Mouse (Mus musculus) kidney, adult 11 months (tissue): ENCODE measurements around the gene AL732309.1.

Experiments used
- DNase-seq: peaks from one replicate; pipeline ENCODE4 v3.0.0; 2022

AL732309.1 gene

DNA sequence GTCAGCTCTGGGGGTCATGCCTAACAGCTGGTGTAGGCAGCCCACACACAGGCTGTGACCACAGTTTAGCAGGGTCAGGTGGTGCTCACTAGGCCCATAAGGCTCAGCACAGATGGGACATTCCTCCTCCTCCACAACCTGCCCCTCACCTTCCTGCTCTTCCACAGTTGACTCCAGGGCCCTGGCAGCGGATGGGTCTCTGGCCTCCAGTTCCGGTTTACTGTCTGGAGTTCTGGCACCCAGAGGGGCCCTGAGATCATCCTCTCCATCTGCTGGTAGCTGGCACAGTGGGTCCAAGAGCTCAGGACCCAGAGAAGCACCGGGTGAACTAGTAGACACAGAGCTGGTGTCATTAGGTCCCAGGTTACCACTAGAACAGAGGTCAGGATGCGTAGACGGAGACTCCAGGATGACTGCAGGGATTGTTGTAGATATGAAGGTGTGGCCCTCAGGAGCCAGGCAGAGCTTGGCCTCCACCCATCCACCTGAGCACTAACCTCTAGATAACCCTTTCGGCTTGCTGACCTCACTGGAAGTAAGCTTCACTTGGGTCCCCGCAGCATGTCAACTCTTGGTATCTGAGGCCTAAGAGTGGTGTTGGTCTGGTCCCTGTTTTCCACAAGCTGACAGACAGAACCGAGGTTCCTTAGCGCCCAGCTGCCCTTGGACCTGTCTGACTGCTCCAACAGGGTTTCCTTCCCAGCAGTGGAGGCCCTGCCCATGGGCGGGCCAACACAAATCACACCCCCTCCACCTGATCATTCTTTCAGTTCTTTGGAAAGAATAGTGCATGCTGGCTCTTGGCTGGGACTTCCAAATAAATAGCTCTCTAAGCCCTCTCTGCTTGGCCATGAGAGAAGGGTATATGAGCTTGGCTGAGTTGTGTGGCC is at the start of gene AL732309.1:
Gene AL732309.1 (minus strand): TSS at position 681 of the 890 bp plus-strand sequence.
- DNase-seq: no peak

DNA sequence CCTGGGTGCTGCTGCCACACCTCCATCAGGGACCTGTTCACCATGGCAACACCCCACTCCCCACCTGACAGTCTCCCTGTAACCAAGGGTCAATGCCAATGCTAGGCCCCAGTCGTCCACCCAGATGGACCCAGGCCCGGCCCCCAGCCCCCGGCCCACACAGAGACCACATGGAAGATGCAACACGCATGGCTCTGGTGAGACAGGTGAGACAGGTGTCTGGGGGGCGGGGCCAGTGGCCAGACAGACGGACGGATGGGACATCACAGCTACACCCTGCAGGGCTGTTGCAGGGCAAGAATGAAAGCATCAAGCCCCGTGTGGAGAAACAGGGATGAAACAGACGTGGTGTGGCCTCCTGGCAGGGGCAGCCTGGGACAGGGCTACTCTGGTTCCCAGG is 47.0 kb upstream of the AL732309.1 start:
- no peak for DNase-seq

DNA sequence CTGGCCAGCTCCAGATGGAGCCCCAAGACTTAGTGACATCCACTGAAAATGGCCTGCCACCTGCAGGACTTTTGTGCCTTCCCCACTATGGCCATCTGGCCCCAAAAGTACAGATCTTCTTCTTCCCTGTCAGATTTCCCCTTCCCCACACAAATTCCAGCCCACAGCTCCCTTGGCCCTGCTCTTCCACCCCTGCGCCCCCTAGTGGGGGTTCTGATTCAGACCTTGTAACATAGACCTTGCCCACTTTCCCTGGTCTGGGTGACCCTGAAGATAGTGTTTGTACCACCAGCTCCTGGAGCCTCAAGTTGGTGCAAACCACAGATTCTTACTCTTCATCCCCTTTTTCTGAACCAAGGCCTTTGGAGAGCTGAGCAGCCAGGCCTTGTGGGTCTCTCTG is 46.2 kb upstream of the AL732309.1 start:
- DNase-seq: no peak

DNA sequence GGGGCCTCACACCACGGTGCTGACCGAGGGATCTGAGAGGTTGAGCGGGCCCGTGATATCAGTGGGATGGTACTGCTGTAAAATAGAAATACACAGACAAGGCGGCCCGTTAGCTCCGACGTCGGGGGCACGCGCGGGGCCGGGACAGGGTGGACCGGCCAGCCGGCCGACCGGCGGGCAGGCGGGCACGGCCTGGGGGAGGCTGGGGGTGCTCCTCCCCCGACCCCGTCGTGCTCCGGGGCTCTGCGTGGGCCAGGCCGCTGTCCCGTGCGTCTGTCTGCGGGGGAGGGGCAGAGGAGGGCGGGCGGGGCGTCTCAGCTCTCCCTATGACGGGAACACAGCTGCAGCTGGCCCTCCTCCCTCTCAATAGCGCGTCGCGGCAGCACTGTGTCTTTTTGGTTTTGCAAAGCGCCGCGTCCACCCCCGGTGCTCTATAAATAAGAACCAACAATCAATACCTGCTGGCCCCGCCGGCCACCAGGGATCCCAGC is 45.4 kb upstream of the AL732309.1 start:
- DNase-seq: no peak

DNA sequence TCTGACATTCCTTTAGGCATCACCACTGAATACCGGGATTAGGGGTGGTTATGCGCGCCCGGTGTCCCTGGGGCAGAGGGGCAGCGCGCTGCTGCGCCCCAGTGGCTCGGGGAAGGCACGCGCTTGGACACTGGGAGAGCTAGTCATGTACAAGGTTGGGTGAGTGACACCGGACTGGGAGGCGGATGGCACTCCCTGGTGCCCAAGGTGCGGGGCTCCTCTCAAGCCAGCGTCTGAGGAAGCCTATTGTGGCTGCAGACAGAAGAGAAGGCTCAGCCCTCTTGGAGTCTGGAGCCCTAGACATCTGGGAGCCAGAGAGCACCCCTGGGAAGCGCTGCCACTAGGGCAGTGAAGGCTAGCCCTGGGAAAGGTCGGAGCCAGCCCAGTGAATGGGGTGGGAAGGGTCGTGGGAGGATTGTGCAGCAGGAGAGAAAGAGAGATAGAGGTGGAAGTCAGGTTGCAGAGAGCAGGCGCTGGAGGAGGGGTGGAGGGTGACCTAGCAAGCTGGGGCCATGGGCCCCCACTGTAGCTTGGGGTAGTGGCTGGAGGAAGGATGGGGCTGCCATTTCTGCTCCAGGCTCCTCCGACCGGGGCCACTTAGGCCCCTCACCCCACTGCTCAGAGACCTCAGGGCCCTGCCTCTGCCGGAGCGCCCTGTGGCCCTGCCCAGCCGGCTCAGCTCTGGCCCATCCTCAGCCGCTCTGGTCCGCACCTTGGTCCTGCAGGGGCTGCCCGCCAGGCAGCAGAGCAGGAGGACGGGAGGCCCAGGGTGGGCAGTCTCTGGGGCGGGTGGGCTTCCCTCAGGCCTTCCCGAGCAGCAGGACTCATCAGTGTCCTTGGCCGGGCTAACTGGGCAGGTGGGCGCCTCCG is 44.8 kb upstream of the AL732309.1 start:
- no peak for DNase-seq

DNA sequence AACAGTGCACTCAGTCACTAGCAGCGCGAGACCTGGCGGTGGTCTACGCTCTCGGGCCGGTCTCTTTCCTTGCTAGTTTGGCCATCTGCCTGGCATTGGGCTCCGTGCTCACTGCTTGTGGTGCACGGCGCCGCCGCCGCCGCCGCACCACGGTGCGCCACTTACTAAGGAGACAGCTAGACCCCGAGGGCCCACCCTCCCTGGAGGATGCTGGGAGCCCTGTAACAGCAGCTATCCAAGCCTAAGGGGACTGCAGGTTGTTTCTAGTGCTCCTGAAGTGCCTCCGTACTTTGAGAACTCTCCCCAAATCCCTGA is 44.1 kb upstream of the AL732309.1 start:
- DNase-seq: no peak

DNA sequence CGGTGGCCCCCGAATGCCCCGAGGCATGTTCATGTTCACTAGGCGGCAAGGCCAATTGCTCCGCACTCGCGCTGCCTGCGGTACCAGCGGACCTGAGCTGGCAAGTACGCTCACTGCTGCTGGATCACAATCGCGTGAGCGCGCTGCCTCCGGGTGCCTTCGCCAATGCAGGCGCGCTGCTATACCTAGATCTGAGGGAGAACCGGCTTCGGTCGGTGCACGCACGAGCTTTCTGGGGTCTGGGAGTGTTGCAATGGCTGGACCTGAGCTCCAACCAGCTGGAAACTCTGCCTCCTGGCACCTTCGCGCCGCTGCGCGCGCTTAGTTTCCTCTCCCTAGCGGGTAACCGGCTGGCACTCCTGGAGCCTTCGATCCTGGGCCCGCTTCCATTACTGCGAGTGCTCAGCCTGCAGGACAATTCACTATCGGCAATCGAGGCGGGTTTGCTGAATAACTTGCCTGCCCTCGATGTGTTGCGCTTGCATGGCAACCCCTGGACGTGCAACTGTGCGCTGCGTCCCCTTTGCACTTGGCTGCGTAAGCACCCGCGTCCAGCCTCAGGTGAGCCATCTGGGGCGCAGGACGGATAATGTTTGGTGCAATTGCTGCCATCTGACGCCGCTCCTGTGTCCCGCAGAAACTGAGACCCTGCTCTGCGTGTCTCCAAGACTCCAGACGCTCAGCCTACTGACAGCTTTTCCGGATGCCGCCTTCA is 43.6 kb upstream of the AL732309.1 start:
- no peak for DNase-seq

DNA sequence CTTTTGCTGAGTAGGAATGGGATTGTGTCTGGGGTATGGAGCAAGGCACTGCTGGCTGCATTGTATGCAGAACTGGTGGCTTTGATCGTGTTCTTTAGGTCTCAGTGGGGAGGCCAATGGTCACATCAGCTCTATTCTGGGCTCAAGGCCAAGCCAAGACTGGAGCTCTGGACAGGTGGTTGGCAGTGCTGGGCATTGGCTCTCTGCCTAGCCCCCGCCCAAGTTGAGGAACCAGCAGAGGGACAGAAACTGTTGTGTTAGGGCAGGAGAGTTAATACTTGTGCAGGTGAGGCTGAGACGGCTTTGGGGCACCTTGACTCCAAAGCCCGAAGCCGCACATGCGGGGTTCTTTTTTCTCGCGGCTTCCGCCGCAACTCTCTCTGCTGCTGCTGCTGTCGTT is 43.0 kb upstream of the AL732309.1 start, which contains the start of gene Lrrc26:
Gene Lrrc26 (plus strand): TSS at position 265 of the 400 bp plus-strand sequence.
- DNase-seq: peak; percentile 78

DNA sequence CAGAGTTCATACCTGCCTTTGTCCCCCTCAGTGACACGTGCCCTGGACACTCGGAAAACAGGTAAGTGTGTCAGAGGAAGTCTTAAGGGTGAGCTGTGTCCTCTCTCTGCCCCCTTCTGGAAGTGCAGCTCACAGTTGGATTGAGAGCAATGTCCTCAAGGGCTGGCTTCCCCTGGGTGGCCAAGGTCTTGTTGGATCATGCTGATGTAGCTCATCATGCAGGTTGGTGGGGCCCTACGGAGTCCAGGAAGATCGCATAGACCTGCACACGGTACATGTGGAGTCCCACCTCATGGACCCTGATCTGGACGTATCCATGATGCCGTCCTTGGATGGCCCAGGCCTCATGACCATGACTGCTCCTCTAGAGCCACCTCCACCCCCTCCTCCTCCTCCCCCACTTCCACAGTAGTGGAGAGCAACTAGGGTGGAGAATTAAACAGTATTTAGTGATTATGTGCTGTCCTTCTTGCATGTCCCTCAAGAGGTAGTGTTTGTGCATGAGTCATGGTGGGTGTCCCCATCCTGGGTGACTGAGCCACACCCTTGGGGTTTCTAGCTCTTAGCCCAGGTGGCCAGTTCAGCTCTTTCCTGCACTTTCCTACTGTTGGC is 42.2 kb upstream of the AL732309.1 start:
- DNase-seq: no peak

DNA sequence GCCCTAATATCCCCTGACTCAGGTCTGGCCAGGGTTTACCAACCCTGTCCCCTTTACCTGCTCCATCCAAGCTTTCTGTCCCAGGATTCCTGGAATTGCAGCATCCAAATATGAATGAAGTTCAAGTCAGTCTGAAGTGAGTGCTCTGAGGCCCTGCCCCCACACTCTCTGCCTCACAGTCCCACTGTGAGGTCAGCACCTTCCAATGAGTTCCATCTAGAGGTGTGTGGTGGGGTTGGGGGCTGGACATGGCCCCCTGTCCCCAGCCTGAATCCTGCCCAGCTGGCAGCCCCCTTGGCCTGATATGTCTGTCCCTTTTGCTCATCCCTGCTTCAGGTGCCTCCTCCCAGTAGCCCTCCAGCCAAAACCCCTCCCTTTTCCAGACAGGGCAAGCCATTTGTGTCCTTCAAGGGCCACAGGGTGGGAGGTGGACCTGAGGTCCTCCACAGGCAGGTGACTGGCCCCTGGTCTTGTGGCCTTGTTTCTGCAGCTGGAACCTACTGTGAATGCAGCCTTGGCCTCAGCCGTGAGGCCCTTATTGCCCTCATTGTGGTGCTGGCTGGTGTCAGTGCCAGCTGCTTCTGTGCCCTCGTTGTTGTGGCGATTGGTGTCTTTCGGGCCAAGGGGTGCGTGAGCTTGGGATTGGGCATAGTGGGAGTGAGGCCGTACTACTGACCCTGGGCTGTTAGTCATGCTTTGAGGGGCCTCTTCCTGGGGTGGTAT is 41.4 kb upstream of the AL732309.1 start, which contains the start of gene Tmem210:
Gene Tmem210 (plus strand): TSS at position 219 of the 723 bp plus-strand sequence.
- no peak for DNase-seq

DNA sequence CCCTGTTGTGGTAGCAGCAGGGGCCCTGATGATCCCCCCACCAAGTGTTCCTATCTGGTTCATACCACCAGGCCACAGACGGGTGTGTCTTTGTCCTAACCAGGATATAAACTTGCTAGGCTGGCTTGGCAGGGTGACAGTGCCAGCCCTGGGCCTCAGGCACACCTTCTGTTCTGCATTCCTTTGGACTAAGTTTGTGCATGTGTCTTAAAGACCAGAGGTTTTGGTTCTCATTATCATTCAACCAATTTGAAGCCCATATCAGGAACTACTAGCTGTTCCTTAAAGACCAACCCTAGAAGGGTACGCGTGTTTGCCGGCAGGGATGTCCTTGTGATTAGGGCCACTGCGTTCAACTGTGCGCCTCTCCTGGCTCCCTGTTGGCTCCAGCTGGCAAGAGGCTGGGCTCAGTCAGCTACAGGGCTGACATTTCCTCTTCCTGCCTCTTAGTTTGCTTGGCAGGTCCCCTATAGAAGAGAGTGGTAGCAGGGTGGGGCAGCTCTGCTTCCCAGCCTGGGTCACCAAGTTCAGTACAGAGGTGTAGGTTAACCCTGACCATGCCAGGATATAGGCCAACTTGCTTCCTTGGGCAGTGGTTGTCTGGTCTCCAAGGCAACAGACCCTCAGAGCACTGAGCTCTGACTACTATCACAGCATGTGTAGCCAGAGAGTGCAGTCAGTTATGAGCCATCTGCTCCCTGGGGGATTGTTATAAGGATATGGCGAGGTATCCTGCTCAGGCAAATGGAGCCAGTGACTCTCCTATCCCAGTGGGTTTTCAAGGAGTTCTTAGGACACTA is 40.4 kb upstream of the AL732309.1 start:
- DNase-seq: peak; percentile 67

DNA sequence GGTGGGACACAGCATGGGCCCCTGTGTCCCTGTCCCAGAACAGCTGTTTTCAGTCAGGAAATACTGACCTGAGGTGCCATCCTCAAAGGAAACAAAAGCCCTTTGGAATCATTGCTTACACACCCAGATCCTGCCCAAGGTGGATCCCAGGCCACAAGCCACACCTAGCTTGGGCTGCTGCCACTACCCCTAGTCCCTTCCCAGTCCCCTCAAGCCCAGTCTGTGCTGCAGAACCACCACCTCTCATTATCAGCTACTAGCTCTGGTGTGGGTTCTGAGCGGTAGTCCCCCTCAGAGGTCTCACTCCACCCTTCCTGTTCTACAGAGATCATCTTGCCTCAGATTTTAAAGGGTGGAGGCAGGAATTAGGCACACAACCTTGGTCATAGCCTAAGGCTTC is 39.7 kb upstream of the AL732309.1 start:
- no peak for DNase-seq

DNA sequence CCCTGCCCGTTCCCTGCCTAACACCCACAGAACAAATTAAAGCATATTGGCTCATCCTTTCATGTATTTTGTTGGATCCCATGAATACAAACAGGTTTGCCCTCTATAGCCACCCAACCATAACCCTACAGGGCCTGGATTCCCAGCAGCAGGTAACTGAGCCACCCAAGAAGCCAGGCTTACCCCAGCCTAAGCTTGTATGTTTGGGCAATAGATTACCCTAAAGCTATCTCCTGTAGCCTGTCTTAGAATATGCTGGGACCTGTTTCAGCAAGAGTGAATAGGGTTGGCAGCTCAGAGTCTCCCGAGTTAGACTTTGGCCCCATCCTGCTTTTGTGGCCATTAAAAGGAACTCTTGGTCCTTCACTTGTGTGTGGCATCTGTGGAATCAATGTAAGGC is 38.9 kb upstream of the AL732309.1 start:
- DNase-seq: no peak

DNA sequence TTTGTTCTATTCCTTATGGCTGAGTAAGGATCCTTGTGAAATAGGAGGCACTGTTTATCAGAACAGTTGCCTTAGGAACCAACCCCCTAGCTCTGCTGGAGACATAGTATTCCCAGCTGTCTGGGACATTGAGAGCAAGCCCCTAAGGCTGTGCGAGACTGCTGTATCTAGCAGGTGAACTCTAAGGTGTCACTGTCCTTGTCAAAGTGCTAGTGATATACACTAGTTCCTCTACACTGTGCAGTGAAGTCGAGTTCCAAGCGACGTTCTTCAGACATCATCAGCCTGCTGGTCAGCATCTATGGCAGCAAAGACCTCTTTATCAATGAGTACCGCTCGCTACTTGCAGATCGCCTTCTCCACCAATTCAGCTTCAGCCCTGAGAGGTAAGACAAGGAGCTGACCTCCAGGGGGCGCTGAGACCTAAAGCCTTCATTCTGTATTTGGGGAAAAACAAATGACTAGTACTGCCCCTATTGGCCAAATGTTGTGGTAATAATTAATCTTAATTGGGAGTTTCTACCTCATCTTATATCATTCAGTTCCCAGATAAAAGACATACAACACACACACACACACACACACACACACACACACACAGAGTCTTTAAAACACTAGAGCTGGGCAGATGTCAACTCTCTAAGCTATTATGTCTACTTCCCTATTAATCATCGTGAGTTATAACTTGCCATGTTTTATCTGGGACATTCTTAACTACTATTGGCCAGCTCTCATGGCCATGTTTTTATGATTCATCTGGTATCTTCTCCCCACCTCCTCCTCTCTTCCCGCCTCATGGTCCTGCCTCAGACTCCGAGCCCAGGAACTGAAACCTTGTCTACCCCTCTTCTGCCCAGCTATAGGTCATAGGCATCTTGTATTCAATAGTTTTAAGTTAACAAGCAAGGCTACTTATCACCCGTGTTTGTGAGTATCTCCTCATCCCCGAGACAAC is 32.5 kb upstream of the AL732309.1 start:
- DNase-seq: peak; percentile 72

DNA sequence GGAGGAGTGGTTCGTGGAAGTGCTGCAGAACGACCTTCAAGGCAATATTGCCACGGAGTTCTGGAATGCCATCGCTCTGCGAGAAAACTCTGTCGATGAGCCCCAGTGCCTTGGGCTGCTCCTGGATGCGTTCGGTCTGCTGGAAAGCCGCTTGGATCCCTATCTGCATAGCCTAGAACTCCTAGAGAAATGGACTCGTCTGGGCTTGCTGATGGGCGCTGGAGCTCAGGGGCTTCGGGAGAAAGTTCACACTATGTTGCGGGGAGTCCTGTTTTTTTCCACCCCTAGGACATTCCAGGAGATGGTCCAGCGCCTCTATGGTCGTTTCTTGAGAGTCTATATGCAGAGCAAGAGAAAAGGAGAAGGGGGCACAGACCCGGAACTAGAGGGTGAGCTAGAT is 26.3 kb upstream of the AL732309.1 start:
- DNase-seq: no peak

DNA sequence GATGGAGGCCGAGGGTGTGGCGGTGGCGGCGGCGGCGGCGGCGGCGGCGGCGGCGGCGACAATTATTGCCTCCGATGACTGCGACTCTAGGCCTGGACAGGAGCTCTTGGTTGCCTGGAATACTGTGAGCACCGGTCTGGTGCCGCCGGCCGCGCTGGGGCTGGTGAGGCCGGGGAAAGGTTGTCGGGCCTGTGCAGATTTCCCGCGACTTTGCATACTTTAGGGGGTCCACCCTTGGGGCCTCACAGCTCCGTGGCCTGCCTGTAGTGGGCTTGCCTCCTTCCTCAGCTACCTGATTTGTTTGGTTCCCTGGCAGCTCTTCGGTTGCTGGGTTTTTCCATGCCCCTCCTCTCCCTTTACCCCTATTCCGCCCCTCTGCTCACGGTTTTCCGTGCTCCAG is 25.9 kb upstream of the AL732309.1 start:
- DNase-seq: no peak

DNA sequence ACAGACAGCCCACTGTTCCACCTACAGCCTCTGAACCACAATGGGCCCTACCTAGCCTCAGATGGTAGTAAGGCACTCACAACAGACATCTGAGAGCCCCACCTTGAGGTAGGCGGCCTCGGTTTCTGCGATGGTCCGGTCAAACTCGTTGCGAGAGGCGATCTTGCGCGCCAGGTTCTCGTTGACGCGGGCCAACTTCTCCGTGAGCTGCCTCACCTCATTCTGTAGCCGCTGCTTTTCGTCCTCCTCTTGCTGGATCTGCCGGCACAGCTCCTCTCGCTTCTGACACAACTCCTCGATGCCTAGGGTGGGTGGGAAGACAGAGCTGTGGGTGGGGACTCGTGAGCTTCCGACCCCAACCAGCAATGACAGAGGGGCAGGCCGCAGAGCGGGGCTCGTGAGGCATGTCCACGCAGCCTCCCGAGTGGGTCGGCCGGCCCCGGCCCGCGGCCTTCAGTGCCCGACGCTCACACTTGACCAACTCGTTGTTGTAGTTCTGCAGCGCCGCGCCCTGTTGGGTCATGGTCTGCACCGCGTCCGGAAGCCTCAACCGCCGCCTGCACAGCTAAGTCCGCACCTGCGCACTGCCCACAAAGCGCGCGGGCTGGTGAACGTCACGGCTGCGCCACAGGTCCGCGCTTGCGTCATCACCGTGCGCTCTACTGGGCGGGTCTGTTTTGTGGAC is 25.3 kb upstream of the AL732309.1 start, which contains the start of the genes Ssna1 and Anapc2:
Gene Ssna1 (minus strand): TSS at position 612 of the 685 bp plus-strand sequence.
Gene Anapc2 (plus strand): TSS at position 652 of the 685 bp plus-strand sequence.
- peak; percentile 96 for DNase-seq

DNA sequence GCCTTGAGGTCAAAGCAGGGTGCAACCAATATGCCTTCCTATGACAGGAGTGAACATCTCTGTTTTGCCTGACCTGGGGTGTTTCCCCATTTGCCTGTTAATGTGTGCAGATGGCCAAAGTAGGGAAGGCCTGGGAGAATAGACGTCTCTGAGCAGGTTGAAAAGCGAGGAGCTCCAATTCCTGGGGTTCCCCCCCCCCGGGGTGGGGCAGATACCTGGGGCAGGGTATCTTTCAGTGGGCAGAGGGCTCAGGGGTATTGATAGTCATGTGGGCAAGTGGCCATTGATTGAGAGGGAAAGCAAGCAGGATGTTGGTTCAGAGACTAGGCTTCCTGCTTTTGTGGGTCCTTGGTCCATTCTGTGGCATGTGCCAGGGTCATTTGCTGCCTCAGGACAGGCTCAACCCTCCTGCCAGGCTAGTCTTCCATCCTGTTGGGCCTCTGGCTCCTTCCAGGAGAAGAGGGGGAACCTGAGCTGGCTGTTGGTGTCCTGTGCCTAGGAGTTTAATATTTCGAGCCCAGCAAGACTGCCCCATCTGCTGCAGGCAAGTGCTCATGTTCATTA is 21.2 kb upstream of the AL732309.1 start:
- DNase-seq: no peak

DNA sequence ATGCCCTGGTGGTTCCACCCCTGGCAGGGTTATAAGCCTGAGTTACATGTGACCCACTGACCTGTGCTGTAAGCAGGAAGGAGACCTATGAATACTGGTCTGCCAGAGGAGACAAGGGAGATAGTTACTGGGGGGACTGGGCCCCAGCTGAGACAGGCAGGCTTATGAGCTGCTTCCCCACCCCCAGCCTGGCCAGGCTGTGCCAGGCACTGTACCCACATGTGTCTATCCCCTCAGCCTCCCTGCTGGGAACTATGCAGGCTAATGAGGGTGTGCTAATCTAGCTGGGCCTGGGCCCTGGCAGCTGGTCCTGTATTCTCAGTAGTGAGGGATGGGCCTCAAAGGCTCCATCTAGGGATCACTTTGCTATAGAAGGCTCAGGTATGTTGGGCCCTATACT is 20.6 kb upstream of the AL732309.1 start:
- no peak for DNase-seq
